Mouse (Mus musculus): ENCODE measurements around the gene Pygl. TPM values are rescaled to one million over a fixed set of nuclear protein-coding genes. Genes with fewer than 3 reads are reported as not detected.
"Not testable (repeated sequence)": the region's sequence is repeated elsewhere in the genome, so short reads cannot be mapped to it uniquely, and the experiment has no call there.

The Pygl gene
- total and polyA plus RNA-seq, 3 experiments = 13.9 to 26.9 TPM; not detected in 1

- H3K9me3 ChIP-seq (replicated peaks; ENCODE audit: insufficient read depth, low read length) = no peaks in the 10 kb centered on the region
- H3K36me3 ChIP-seq (ENCODE audit: control insufficient read depth in 1 of 2, insufficient read depth in 2 of 2, low read length in 2 of 2) = no peaks in the 10 kb centered on the region
- no peak overlapping the region for H3K9ac ChIP-seq (ENCODE audit: control insufficient read depth, low read depth, low read length, poor library complexity, severe bottlenecking)
- H3K79me2 ChIP-seq (ENCODE audit: control insufficient read depth, insufficient read depth, low read length, poor library complexity) = no peaks in the 10 kb centered on the region
- no peaks in the 10 kb centered on the region for H3K4me1 ChIP-seq (ENCODE audit: control insufficient read depth in 1 of 2, insufficient read depth in 2 of 2, low read length in 2 of 2)
- DNase-seq (ENCODE audit: low read depth, low spot score) = no peak
- H3K27ac ChIP-seq (ENCODE audit: control insufficient read depth, low read depth, low read length) = no peak overlapping the region
- no peak overlapping the region for H3K4me3 ChIP-seq (ENCODE audit: control insufficient read depth in 1 of 2, insufficient read depth in 1 of 2, low read depth in 2 of 2, low read length in 2 of 2)
- TF ChIP-seq MEF2A (IDR thresholded peaks at IDR 0.05; ENCODE audit: extremely low read depth, insufficient replicate concordance, low read depth, low read length, poor library complexity, severe bottlenecking) (no peak), CHD1 (IDR thresholded peaks at IDR 0.05; ENCODE audit: low read depth, low read length) (no peak)
- no peaks in the 10 kb centered on the region for H3K27me3 ChIP-seq (ENCODE audit: control insufficient read depth in 1 of 2, insufficient read depth in 2 of 2, low read length in 2 of 2)
Measured at GRCm38 (mm10) chr12:70192267-70192727, 39.0 kb downstream of the Pygl start.

GRCm38 (mm10) chr12:70184173-70184783 is 47.0 kb downstream of the Pygl start:
- Histone ChIP-seq H3K4me1 (ENCODE audit: control insufficient read depth in 1 of 2, insufficient read depth in 2 of 2, low read length in 2 of 2) (no peaks in the 10 kb centered on the region), H3K27me3 (ENCODE audit: control insufficient read depth in 1 of 2, insufficient read depth in 2 of 2, low read length in 2 of 2) (peaks cover 0 to 2% of the 10 kb centered on the region in 2 experiments; a peak in 2 of 4 replicates), H3K36me3 (ENCODE audit: control insufficient read depth in 1 of 2, insufficient read depth in 2 of 2, low read length in 2 of 2) (no peaks in the 10 kb centered on the region), H3K4me3 (ENCODE audit: control insufficient read depth in 1 of 2, insufficient read depth in 1 of 2, low read depth in 2 of 2, low read length in 2 of 2) (no peak overlapping the region), H3K79me2 (ENCODE audit: control insufficient read depth, insufficient read depth, low read length, poor library complexity) (no peaks in the 10 kb centered on the region), H3K9ac (ENCODE audit: control insufficient read depth, low read depth, low read length, poor library complexity, severe bottlenecking) (no peak overlapping the region), H3K27ac (ENCODE audit: control insufficient read depth, low read depth, low read length) (no peak overlapping the region), H3K9me3 (replicated peaks; ENCODE audit: insufficient read depth, low read length) (no peaks in the 10 kb centered on the region)
- no peak for DNase-seq (ENCODE audit: low read depth, low spot score)
- TF ChIP-seq MAFK (IDR thresholded peaks at IDR 0.05; ENCODE audit: borderline replicate concordance, low read depth, low read length) (no peak), ELF1 (IDR thresholded peaks at IDR 0.05; ENCODE audit: low read depth, low read length) (no peak), MXI1 (IDR thresholded peaks at IDR 0.05; ENCODE audit: low read depth, low read length) (no peak), EP300 (IDR thresholded peaks at IDR 0.05; ENCODE audit: low read depth in 1 of 2, low read length in 2 of 2) (no peak), SMC3 (IDR thresholded peaks at IDR 0.05; ENCODE audit: low read depth, low read length) (no peak), MEF2A (IDR thresholded peaks at IDR 0.05; ENCODE audit: extremely low read depth, insufficient replicate concordance, low read depth, low read length, poor library complexity, severe bottlenecking) (no peak), POLR2A (IDR thresholded peaks at IDR 0.05; ENCODE audit: control insufficient read depth in 1 of 2, insufficient read depth in 1 of 2, low read depth in 1 of 2, low read length in 2 of 2, poor library complexity in 1 of 2) (no peak), CHD1 (IDR thresholded peaks at IDR 0.05; ENCODE audit: low read depth, low read length) (no peak), GATA1 (IDR thresholded peaks at IDR 0.05; ENCODE audit: low read depth, low read length) (no peak), TAL1 (IDR thresholded peaks at IDR 0.05; ENCODE audit: low read length) (no peak), BHLHE40 (IDR thresholded peaks at IDR 0.05; ENCODE audit: borderline replicate concordance, low read depth, low read length) (no peak), RAD21 (IDR thresholded peaks at IDR 0.05; ENCODE audit: low read depth, low read length) (no peak), USF1 (IDR thresholded peaks at IDR 0.05; ENCODE audit: low read depth, low read length) (no peak), CHD2 (IDR thresholded peaks at IDR 0.05; ENCODE audit: low read length) (no peak), TBP (IDR thresholded peaks at IDR 0.05; ENCODE audit: low read depth, low read length) (no peak), CTCF (IDR thresholded peaks at IDR 0.05 in 2 of 3, conservative IDR thresholded peaks at IDR 0.05 in 1 of 3; ENCODE audit: control insufficient read depth in 1 of 3, insufficient read depth in 1 of 3, low read depth in 2 of 3, low read length in 3 of 3, poor library complexity in 1 of 3, severe bottlenecking in 1 of 3) (no peak), NELFE (IDR thresholded peaks at IDR 0.05; ENCODE audit: low read depth, low read length) (no peak)

- not testable (repeated sequence) for H3K27ac ChIP-seq (ENCODE audit: control insufficient read depth, low read depth, low read length); H3K4me3 ChIP-seq (ENCODE audit: control insufficient read depth in 1 of 2, insufficient read depth in 1 of 2, low read depth in 2 of 2, low read length in 2 of 2); H3K36me3 ChIP-seq (ENCODE audit: control insufficient read depth in 1 of 2, insufficient read depth in 2 of 2, low read length in 2 of 2); DNase-seq (ENCODE audit: low read depth, low spot score); H3K9ac ChIP-seq (ENCODE audit: control insufficient read depth, low read depth, low read length, poor library complexity, severe bottlenecking); H3K9me3 ChIP-seq (replicated peaks; ENCODE audit: insufficient read depth, low read length); H3K27me3 ChIP-seq (ENCODE audit: control insufficient read depth in 1 of 2, insufficient read depth in 2 of 2, low read length in 2 of 2); H3K4me1 ChIP-seq (ENCODE audit: control insufficient read depth in 1 of 2, insufficient read depth in 2 of 2, low read length in 2 of 2); H3K79me2 ChIP-seq (ENCODE audit: control insufficient read depth, insufficient read depth, low read length, poor library complexity)
Measured at GRCm38 (mm10) chr12:70183507-70183906, 47.8 kb downstream of the Pygl start.

All from MEL (cell line).